Comparison of ENCODE assay signal across 17 mouse cellular contexts in genomic region chr8:29585671-29586070, GRCm38 (mm10).
"Had no signal": no experiment of that assay in that cellular context is flagged by ENCODE, and none has a peak within 500 bp of the region (broad histone marks: within the 10 kb centered on the region; RNA-seq: fewer than 3 reads in every experiment).

No protein-coding gene starts in this region.

- H3K27ac ChIP-seq: midbrain, embryonic 10.5 days; midbrain, embryonic 12.5 days; neural tube, embryonic 13.5 days; neural tube, embryonic 15.5 days; stomach, embryonic 15.5 days; stomach, postnatal 0 days had no signal

- H3K4me3 ChIP-seq: midbrain, embryonic 10.5 days; midbrain, embryonic 12.5 days; myocyte; neural tube, embryonic 13.5 days; neural tube, embryonic 15.5 days; stomach, embryonic 15.5 days had no signal

- ATAC-seq: midbrain, embryonic 16.5 days had no signal

- DNase-seq: lung, adult 18-20 months; lung, embryonic 14.5 days; lung, postnatal 10 days; lung, postnatal 4 days; midbrain, embryonic 14.5 days; right cerebral cortex, postnatal 14 days; thymus, adult 2 months; thymus, postnatal 25 days; thymus, postnatal 4 days had no signal

- H3K4me2 ChIP-seq: lung, embryonic 14.5 days; midbrain, embryonic 12.5 days; neural tube, embryonic 13.5 days; neural tube, embryonic 15.5 days; stomach, embryonic 15.5 days had no signal

- H3K36me3 ChIP-seq: midbrain, embryonic 10.5 days; midbrain, embryonic 12.5 days; neural tube, embryonic 13.5 days; neural tube, embryonic 15.5 days; stomach, embryonic 15.5 days had no signal

- H3K27me3 ChIP-seq: midbrain, embryonic 12.5 days; neural tube, embryonic 13.5 days; neural tube, embryonic 15.5 days; stomach, embryonic 15.5 days had no signal

- H3K9ac ChIP-seq: lung, embryonic 14.5 days; midbrain, embryonic 12.5 days; neural tube, embryonic 13.5 days; neural tube, embryonic 15.5 days; stomach, embryonic 15.5 days had no signal

- H3K4me1 ChIP-seq: midbrain, embryonic 10.5 days; midbrain, embryonic 12.5 days; neural tube, embryonic 13.5 days; neural tube, embryonic 15.5 days; stomach, embryonic 15.5 days had no signal

- H3K9me3 ChIP-seq: midbrain, embryonic 10.5 days; midbrain, embryonic 12.5 days; neural tube, embryonic 13.5 days; neural tube, embryonic 15.5 days; stomach, embryonic 15.5 days had no signal
